Mouse (Mus musculus) limb, embryonic 10.5 days (tissue): ENCODE results near the gene Rab4a. TPM values are rescaled to one million over a fixed set of nuclear protein-coding genes. Genes with fewer than 3 reads are reported as not detected.
A peak's percentile ranks its signal among the peaks of the same experiment; 100 is the strongest.

Experiments
- DNase-seq: peaks from one replicate; pipeline ENCODE4 v3.0.0-alpha.2; 2017; ENCODE audit warnings: low spot score
- H3K27ac ChIP-seq: fragments of 300-500 bp; sonication (generic); 2 replicates; pipeline ENCODE4 v1.5.1; 2016; ENCODE audit warnings: mild to moderate bottlenecking
- H3K27me3 ChIP-seq: fragments of 300-500 bp; sonication (generic); 2 replicates; pipeline ENCODE4 v1.6.1; 2016; ENCODE audit warnings: low read depth, mild to moderate bottlenecking; ENCODE audit not compliant: poor library complexity, severe bottlenecking
- H3K36me3 ChIP-seq: fragments of 300-500 bp; sonication (generic); 2 replicates; pipeline ENCODE4 v1.6.1; 2016; ENCODE audit warnings: mild to moderate bottlenecking, moderate library complexity
- H3K4me1 ChIP-seq: fragments of 300-500 bp; sonication (generic); 2 replicates; pipeline ENCODE4 v1.6.1; 2016
- H3K4me3 ChIP-seq: fragments of 300-500 bp; sonication (generic); 2 replicates; pipeline ENCODE4 v1.5.1; 2016; ENCODE audit warnings: mild to moderate bottlenecking, moderate library complexity
- H3K9me3 ChIP-seq: fragments of 300-500 bp; sonication (generic); replicated peaks from 2 replicates; pipeline ENCODE4 v1.6.1; 2016; ENCODE audit warnings: mild to moderate bottlenecking
- WGBS: fragments of 180-500 bp; shearing (Covaris S2); methylation state at CpG from one replicate; pipeline ENCODE4 v1.1.7; 2016; 5-methylcytosine and 5-hydroxymethylcytosine counted together
- polyA plus RNA-seq: library from polyadenylated mRNA; unstranded; fragments of >200 nt; fragmentation: Nextera tagmentation; extraction: Ambion mirVana; gene quantifications from 2 replicates; pipeline ENCODE4 v1.2.1, GENCODE M21; 2016

Gene Rab4a
- polyA plus RNA-seq, 1 experiment from 2014 or later, result 58.2 TPM

- DNase-seq, result no peak
- Histone ChIP-seq H3K4me1 (no peaks in the 10 kb centered on the region), H3K4me3 (no peak overlapping the region), H3K27me3 (no peaks in the 10 kb centered on the region), H3K27ac (no peak overlapping the region), H3K36me3 (peaks cover 79% of the 10 kb centered on the region), H3K9me3 (no peaks in the 10 kb centered on the region)
- WGBS, result 95% methylated on average over 18 of the region's 18 CpGs
Measured at GRCm38 (mm10) chr8:123823532-123824123, 17.8 kb downstream of the Rab4a start.

GRCm38 (mm10) chr8:123826001-123826400, 20.2 kb downstream of the Rab4a start:
- Histone ChIP-seq H3K36me3 (peaks cover 86% of the 10 kb centered on the region), H3K4me1 (no peaks in the 10 kb centered on the region), H3K4me3 (no peak overlapping the region), H3K27ac (no peak overlapping the region), H3K9me3 (no peaks in the 10 kb centered on the region), H3K27me3 (no peaks in the 10 kb centered on the region)
- DNase-seq, result peak; percentile 49
- WGBS, result 66% methylated on average over 9 of the region's 9 CpGs

GRCm38 (mm10) chr8:123826758-123827157, 21.0 kb downstream of the Rab4a start:
- Histone ChIP-seq H3K9me3 (no peaks in the 10 kb centered on the region), H3K27me3 (no peaks in the 10 kb centered on the region), H3K27ac (no peak overlapping the region), H3K4me1 (no peaks in the 10 kb centered on the region), H3K4me3 (no peak overlapping the region), H3K36me3 (peaks cover 87% of the 10 kb centered on the region)
- DNase-seq, result no peak
- WGBS, result 91% methylated on average over 7 of the region's 7 CpGs

GRCm38 (mm10) chr8:123827523-123827922, 21.7 kb downstream of the Rab4a start:
- WGBS, result 94% methylated on average over 13 of the region's 13 CpGs
- H3K9me3 ChIP-seq, result no peaks in the 10 kb centered on the region
- H3K27me3 ChIP-seq, result no peaks in the 10 kb centered on the region
- H3K4me1 ChIP-seq, result no peaks in the 10 kb centered on the region
- no peak for DNase-seq
- peaks cover 93% of the 10 kb centered on the region for H3K36me3 ChIP-seq
- no peak overlapping the region for H3K4me3 ChIP-seq
- no peak overlapping the region for H3K27ac ChIP-seq

DNA sequence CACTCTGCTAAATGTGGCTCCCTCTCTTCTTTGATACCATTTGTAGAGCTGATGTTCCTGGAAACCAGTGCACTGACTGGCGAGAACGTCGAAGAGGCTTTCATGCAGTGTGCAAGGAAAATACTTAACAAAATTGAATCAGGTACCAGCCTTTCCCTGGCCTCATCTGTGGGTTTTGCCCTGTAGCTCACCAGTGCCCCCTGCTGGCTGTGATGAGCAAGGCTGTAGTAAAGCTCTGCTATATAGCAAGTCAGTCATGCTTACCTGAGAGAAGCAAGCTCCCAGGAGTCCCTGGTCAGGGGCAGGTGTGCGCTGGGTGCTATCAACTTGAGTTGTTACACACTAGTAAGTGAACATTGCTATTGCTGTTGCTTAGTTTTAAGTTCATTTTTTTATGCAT, 27.0 kb downstream of the Rab4a start:
- WGBS, result 97% methylated on average over 4 of the region's 4 CpGs
- H3K27me3 ChIP-seq, result no peaks in the 10 kb centered on the region
- no peaks in the 10 kb centered on the region for H3K9me3 ChIP-seq
- no peaks in the 10 kb centered on the region for H3K4me1 ChIP-seq
- peak; percentile 58 for DNase-seq
- H3K27ac ChIP-seq, result no peak overlapping the region
- peaks cover 100% of the 10 kb centered on the region for H3K36me3 ChIP-seq
- no peak overlapping the region for H3K4me3 ChIP-seq

DNA sequence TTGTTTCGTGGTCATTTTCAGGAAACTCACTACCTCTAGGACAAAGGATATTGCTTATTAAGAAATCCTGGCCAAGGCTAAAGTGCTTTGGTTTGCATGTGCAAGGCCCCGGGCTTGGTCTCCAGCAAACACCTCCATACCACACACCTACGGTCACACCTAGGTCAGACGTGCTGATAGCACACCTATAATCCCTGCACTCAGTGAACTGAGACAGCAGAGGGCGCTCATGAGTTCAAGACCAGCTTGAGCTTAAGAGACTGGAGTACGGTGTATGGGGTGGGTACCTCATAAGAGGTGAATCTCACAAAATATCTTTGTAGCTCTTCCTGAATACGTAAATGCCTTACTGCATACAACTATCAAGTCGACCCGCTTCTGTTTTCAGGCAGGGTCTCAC, 29.7 kb downstream of the Rab4a start:
- DNase-seq, result peak; percentile 65
- Histone ChIP-seq H3K27me3 (no peaks in the 10 kb centered on the region), H3K27ac (no peak overlapping the region), H3K4me1 (no peaks in the 10 kb centered on the region), H3K9me3 (no peaks in the 10 kb centered on the region), H3K36me3 (peaks cover 80% of the 10 kb centered on the region), H3K4me3 (no peak overlapping the region)
- 58% methylated on average over 9 of the region's 9 CpGs for WGBS

DNA sequence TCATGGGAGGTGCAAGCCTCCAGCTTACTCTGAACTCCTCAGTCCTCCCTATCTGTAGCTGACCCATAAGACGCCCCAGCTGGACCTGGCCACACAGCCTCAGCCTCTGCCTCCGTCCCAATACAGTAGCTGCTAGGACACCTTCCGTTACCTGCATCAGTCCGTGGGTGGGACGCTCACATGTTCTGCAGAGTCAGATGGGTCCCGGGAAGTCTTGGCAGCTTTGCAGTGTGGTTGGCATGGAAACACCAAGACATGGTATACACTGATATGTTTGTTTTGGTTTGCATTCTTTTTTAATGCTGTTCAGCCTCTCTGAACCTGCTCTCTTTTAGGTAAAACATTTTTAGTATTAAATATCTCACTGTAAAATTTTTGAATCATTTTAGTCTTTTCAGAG, 30.6 kb downstream of the Rab4a start:
- no peaks in the 10 kb centered on the region for H3K27me3 ChIP-seq
- no peak for DNase-seq
- H3K4me3 ChIP-seq, result no peak overlapping the region
- H3K4me1 ChIP-seq, result no peaks in the 10 kb centered on the region
- H3K36me3 ChIP-seq, result peaks cover 77% of the 10 kb centered on the region
- no peak overlapping the region for H3K27ac ChIP-seq
- no peaks in the 10 kb centered on the region for H3K9me3 ChIP-seq
- WGBS, result 93% methylated on average over 6 of the region's 6 CpGs

GRCm38 (mm10) chr8:123838496-123838895, 32.7 kb downstream of the Rab4a start:
- no peak overlapping the region for H3K27ac ChIP-seq
- H3K27me3 ChIP-seq, result no peaks in the 10 kb centered on the region
- no peak overlapping the region for H3K4me3 ChIP-seq
- no peaks in the 10 kb centered on the region for H3K4me1 ChIP-seq
- peaks cover 68% of the 10 kb centered on the region for H3K36me3 ChIP-seq
- 67% methylated on average over 9 of the region's 9 CpGs for WGBS
- H3K9me3 ChIP-seq, result no peaks in the 10 kb centered on the region
- DNase-seq, result peak; percentile 61

DNA sequence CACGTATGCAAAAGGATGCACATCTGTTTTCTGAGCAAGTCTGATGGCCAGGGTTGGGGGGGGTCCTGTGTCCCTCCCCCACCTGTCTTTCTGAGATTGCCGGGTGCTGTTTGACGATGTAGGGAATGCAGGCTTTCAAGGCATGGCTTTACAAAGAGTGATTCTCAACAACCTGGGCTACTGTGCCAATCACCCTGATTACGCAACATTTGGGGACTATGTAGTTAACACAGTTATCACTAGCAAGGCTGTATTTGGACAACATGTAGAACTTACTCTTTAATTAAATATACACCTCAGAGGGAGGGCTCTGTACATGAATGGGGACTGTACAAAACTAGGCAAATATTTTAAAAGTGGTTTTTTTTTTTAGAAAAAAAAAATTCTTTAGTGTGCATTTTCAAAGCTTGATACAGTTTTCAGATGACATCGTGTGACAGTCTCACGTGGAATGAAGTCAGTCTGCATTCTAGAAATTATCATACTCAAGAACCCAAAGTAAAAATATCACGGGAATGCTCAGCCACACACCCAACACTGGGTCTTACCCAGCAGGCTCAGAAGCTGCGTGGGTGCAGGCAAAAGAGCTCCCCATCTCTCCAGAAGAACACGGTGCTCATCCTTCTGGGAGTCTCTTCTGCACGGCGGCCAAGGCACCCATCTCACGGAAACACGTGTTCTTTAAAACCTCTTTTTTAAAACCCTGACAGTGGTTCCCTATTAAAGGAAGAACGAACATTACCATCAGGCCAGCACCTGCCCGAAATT, 35.0 kb downstream of the Rab4a start:
- H3K36me3 ChIP-seq, result peaks cover 58% of the 10 kb centered on the region
- H3K27ac ChIP-seq, result no peak overlapping the region
- DNase-seq, result no peak
- H3K9me3 ChIP-seq, result no peaks in the 10 kb centered on the region
- H3K27me3 ChIP-seq, result no peaks in the 10 kb centered on the region
- H3K4me3 ChIP-seq, result no peak overlapping the region
- no peaks in the 10 kb centered on the region for H3K4me1 ChIP-seq
- WGBS, result 92% methylated on average over 15 of the region's 15 CpGs

DNA sequence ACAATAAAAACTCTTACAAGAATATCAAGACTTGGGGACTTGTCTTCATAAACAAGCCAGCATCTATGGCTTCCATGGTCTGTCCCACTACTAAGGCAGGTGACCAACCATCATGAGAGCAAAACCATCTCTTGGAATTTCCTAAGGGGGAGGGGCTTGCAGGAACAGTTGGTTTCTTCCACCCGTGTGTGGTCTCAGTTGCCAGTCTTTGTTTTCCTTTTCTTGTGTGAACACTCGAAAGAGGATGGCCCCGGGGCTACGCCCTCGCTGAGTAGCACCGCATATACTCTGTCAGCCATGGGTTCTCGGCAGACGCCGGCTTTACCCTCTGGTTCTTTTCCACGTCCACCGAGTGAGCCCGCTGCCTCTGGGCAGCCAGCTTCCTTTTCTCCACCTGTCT, 36.3 kb downstream of the Rab4a start:
- no peaks in the 10 kb centered on the region for H3K9me3 ChIP-seq
- no peak overlapping the region for H3K27ac ChIP-seq
- no peaks in the 10 kb centered on the region for H3K27me3 ChIP-seq
- 94% methylated on average over 12 of the region's 12 CpGs for WGBS
- no peak for DNase-seq
- no peak overlapping the region for H3K4me3 ChIP-seq
- peaks cover 45% of the 10 kb centered on the region for H3K36me3 ChIP-seq
- peaks cover 3% of the 10 kb centered on the region; the same call in 1 of the 2 replicates for H3K4me1 ChIP-seq

DNA sequence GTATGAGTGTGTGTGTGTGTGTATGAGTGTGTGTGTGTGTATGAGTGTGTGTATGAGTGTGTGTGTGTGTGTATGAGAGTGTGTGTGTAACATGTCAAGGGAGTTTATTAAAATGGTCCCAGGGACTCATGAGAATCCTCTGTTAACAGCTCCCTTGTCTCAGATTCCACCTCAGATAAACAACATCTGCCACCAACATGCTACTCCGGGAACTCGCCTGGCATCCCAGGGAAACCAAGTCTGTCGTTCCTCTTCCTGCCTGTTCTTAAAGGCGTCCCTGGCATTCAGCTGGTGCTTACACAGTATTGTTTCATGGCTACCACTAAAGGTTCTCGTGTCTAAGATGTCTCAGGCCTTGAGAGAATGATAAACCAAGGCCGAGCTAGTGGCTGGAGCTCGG, 38.6 kb downstream of the Rab4a start:
- Histone ChIP-seq H3K27me3 (no peaks in the 10 kb centered on the region), H3K9me3 (no peaks in the 10 kb centered on the region), H3K4me1 (peaks cover 3% of the 10 kb centered on the region; the same call in 1 of the 2 replicates), H3K4me3 (no peak overlapping the region), H3K27ac (no peak overlapping the region), H3K36me3 (peaks cover 37% of the 10 kb centered on the region)
- no peak for DNase-seq
- WGBS, result 89% methylated on average over 7 of the region's 7 CpGs

DNA sequence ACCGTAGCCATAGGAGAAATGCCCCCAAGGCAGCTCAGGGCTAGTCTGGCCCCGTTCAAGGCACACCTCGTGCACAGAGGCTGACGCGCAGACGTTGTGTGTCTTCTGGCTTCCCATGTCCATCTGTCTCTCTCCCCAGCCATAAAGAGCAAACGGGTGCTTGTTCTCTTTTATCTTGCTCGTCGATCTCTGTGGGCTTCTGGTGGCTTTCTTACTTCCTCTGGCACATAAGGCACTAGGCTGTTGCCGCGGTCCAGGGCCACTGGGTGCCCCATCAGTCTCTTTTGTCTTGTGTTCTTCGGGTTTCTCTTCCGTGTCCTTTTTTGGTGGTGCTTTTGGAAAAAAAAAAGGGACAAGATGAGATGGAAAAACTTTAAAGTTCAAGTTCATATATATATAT, 39.3 kb downstream of the Rab4a start:
- H3K4me1 ChIP-seq, result peaks cover 3% of the 10 kb centered on the region; the same call in 1 of the 2 replicates
- no peaks in the 10 kb centered on the region for H3K27me3 ChIP-seq
- no peaks in the 10 kb centered on the region for H3K9me3 ChIP-seq
- no peak for DNase-seq
- no peak overlapping the region for H3K27ac ChIP-seq
- peaks cover 34% of the 10 kb centered on the region for H3K36me3 ChIP-seq
- no peak overlapping the region for H3K4me3 ChIP-seq
- 85% methylated on average over 13 of the region's 13 CpGs for WGBS

DNA sequence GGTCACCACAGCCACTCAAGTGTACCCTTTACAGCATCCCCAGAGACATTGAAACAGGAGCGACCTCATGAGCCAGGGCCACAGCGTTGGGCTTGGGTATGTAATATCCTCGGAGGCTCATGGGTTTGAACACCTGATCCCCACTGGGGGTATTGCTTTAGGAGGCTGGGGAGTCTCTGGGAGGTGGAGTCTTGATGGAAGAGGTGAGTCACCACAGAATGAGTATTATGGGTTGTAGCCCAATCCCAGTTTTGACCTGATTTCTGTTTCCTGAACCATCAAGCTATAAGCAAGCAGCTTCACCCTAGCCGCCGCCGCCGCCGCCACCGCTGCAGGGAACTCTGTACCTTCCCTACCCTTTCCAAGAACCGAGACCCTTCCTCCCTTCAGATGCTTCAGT, 40.2 kb downstream of the Rab4a start:
- Histone ChIP-seq H3K27ac (no peak overlapping the region), H3K9me3 (no peaks in the 10 kb centered on the region), H3K4me3 (no peak overlapping the region), H3K36me3 (peaks cover 28% of the 10 kb centered on the region), H3K27me3 (no peaks in the 10 kb centered on the region), H3K4me1 (peaks cover 3% of the 10 kb centered on the region; the same call in 1 of the 2 replicates)
- 91% methylated on average over 10 of the region's 10 CpGs for WGBS
- no peak for DNase-seq
